Mouse (Mus musculus): ENCODE measurements around the gene Cpeb2.

The Cpeb2 gene

GRCm38 (mm10) chr5:43328579-43328978 lies 95.6 kb downstream of the Cpeb2 start:
- no peak for DNase-seq

GRCm38 (mm10) chr5:43330260-43330659 lies 97.3 kb downstream of the Cpeb2 start:
- DNase-seq = no peak

DNA sequence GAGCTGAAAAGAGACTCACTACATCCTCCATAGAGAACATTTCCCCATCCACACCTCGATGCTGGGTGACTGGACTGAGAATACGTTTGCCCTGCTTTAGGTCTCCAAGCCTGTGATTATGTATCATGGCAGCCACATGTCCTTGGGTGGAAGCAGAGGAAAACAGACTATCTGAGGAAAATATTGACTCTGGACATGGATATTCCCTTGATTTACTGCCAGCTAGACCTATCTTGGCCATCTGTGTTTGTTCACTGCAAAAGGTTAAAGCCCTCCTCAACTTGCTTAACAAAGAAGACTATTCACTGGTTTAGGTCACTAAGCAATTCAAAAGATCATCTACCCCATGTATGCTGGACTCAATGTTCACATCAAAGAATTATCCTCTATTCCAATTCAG lies 101.5 kb downstream of the Cpeb2 start:
- no peak for DNase-seq

DNA sequence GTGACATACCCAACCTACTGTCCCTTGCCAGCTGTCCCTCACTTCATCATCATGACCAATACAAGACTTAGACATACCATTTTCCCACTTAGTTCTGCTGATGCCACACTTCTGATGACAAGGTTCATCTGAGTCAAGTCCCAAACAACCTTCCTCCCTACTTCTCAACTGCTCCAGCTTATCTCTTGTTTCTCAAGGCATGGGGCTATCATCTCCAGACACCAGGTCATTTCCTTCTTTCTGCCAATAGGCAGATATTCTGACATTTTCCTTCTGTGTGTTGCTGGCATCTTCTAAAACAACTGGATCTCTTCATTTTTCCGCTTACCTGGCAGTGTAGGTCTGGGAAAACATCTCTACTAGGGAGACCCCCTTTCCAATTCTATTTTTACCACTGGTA lies 104.2 kb downstream of the Cpeb2 start:
- no peak for DNase-seq

DNA sequence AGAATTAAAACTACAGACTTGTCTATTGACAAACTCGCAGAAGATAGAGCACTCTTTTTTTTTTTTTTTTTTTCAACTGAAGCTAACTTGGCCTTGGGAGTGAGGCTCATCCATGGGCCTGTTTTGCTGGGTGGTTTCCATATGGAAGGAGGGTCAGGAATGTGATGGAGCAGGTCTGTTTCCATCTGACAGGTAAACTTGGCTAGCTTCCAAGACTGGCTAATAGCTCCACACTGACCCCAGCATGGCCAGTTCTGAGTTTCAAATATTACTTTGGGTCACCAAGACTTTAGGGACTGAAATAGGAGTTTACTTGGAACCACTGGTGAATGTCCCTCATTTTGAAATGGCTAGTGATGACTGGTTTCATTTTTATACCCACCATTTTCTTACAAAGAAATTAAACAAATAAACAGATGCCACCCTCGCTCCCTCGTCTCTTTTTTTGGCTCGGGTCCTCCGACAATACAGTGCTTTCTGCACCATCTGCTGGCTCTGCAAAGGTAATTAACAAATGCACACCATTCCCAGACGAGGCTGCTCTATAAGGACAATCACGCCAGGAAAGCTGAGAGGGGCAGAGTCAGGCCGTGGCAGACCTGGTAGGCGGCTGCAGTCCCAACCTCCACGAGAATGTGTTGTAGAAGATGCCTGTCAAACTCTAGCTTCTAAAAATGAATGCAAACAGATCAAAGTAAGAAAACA lies 106.0 kb downstream of the Cpeb2 start:
- no peak for DNase-seq

Data from lung, adult 18-20 months (tissue).